Mouse (Mus musculus) WW6 (cell line): ENCODE data around the gene Zfp771.

Experiments
- DNase-seq: peaks from one replicate; pipeline ENCODE4 v3.0.0-alpha.2; 2013; ENCODE audit warnings: low read depth, low spot score

Gene Zfp771

GRCm38 (mm10) chr7:127285154-127285553, 41.1 kb downstream of the Zfp771 start:
- no peak for DNase-seq

GRCm38 (mm10) chr7:127287940-127288339, 43.9 kb downstream of the Zfp771 start:
- no peak for DNase-seq

GRCm38 (mm10) chr7:127289306-127289705, 45.2 kb downstream of the Zfp771 start:
- no peak for DNase-seq

GRCm38 (mm10) chr7:127290142-127290541, 46.1 kb downstream of the Zfp771 start:
- DNase-seq, result no peak

- DNase-seq, result no peak
These were observed 52.0 kb downstream of the Zfp771 start, which contains the start of gene Itgal for GRCm38 (mm10) chr7:127296098-127296497. TSS of gene Itgal (plus strand) at chr7:127296260.

GRCm38 (mm10) chr7:127296786-127297555, 52.9 kb downstream of the Zfp771 start:
- no peak for DNase-seq

GRCm38 (mm10) chr7:127297586-127298193, 53.6 kb downstream of the Zfp771 start:
- DNase-seq, result no peak
